Mouse (Mus musculus) inflammation-experienced regulatory T-cells, adult 16 weeks (primary cell): ENCODE data around the gene Gtf2a2. TPM values are rescaled to one million over a fixed set of nuclear protein-coding genes. Genes with fewer than 3 reads are reported as not detected.

Experiments
- polyA plus RNA-seq: library from polyadenylated mRNA; unstranded; fragments of 100-300 nt; shearing (Covaris generic); gene quantifications from one replicate; pipeline ENCODE4 v1.2.1, GENCODE M21; 2017

Gene Gtf2a2
- 163 TPM for polyA plus RNA-seq

DNA sequence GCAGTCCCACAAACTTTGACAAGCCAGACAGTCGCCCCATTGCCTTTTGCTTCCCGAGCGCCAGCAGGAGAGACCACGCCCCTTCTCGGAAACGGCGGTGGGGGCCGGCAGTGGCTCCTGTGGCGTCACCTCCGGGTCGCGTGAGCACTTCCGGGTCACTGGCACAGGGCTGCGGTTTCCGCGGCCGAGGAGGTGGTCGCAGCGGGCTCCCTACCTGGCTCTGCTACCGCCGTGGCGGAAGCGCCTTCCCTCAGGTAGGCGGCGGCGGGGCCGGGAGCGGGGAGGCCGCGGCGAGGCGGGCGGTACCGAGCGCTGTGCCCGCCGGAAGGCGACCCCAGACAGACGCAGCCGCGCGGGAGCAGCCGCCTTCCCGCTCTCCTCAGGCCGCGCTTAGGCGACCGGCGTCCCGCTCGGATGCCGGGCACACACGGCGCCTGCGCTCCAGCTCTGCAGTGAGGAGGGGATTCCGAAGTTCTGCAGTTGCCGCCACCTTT, at the start of gene Gtf2a2:
Gtf2a2 (plus strand) TSS at position 143 of the 494 bp plus-strand sequence.

DNA sequence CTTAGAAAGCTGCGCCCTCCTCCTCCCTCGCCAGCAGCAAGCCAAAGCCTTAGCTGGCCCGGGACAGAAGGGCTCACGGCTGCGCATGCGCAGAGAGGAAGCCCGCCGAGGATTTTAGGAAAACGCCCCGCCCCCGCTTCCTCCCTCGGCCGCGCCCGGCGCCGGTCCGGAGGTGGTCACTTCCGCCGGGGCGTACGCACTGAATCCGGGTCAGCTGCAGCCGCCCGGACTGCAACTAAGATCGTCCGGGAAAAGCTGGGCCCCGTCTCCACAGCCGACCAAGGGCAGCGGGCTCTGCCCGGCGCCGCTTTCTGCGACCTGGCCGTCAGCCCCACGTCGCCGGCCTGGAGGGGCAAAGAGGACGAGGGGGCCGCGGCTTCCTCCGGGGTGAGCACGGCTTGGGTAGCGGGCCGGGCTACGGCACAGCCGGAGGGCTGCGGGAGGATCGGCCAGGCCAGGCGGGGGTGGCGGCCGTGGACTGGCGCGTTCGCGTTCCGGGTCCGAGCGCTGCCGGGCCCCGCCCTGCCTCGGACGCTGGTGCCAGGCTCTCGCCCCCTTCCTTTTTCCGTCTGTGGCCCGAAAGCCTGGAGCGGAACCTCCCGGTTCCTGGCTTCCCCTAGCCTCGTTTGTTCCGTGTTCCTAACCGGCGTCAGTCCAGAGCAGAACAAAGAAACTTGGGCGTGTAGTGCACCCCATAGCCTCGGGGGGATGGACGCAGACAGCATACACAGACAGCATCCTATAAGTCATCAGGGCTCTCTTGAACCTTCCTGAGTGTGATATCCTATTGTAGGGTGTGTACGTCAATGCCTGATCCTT, 22.8 kb upstream of the Gtf2a2 start, which contains the start of gene Bnip2:
Bnip2 (plus strand) TSS at position 164 of the 819 bp plus-strand sequence.

GRCm38 (mm10) chr9:70037988-70038387, 25.6 kb downstream of the Gtf2a2 start, which contains the start of gene Gcnt3:
Gene Gcnt3 (minus strand): TSS chr9:70038088.

Other genes with a start within 250 kb of the Gtf2a2 start
- 149 TPM for gene Bnip2, start 23.1 kb upstream of the Gtf2a2 start, polyA plus RNA-seq
- not detected for gene Gcnt3, start 25.5 kb downstream of the Gtf2a2 start, polyA plus RNA-seq
- gene Fam81a, start 130.0 kb downstream of the Gtf2a2 start, polyA plus RNA-seq: 0.28 TPM
- 102 TPM for gene Myo1e, start 194.8 kb downstream of the Gtf2a2 start, polyA plus RNA-seq